Mouse (Mus musculus) urinary bladder, postnatal 10 days (tissue): ENCODE data around the gene Add3.

Experiments used
- DNase-seq: peaks from one replicate; pipeline ENCODE4 v3.0.0; 2022; ENCODE audit warnings: low spot score

Add3 gene

GRCm38 (mm10) chr19:53273055-53273722 lies 132.9 kb downstream of the Add3 start:
- DNase-seq = no peak

GRCm38 (mm10) chr19:53273781-53274428 lies 133.7 kb downstream of the Add3 start:
- DNase-seq = no peak

- no peak for DNase-seq
Observed at GRCm38 (mm10) chr19:53275204-53275603, 135.0 kb downstream of the Add3 start.

GRCm38 (mm10) chr19:53276902-53277707 lies 136.9 kb downstream of the Add3 start:
- no peak for DNase-seq

GRCm38 (mm10) chr19:53278491-53279415 lies 138.5 kb downstream of the Add3 start:
- DNase-seq = no peak

- DNase-seq = no peak
Observed at GRCm38 (mm10) chr19:53280254-53280653, 140.0 kb downstream of the Add3 start.

- DNase-seq = no peak
Observed at GRCm38 (mm10) chr19:53282571-53282970, 142.3 kb downstream of the Add3 start.

GRCm38 (mm10) chr19:53283742-53284141 lies 143.5 kb downstream of the Add3 start:
- no peak for DNase-seq

GRCm38 (mm10) chr19:53284268-53285208 lies 144.3 kb downstream of the Add3 start:
- no peak for DNase-seq

GRCm38 (mm10) chr19:53296331-53297254 lies 156.3 kb downstream of the Add3 start:
- no peak for DNase-seq
